Mouse (Mus musculus) liver, embryonic 14.5 days (tissue): ENCODE measurements around the gene Rbfox1.

ENCODE experiments used
- CTCF ChIP-seq: IDR thresholded peaks from 2 replicates; pipeline ENCODE4 v1.5.1; 2016; ENCODE audit warnings: antibody characterized with exemption, low read depth, control low read depth
- EP300 ChIP-seq: IDR thresholded peaks from 2 replicates; pipeline ENCODE4 v1.6.1; 2016; ENCODE audit warnings: antibody characterized with exemption, low read depth

GRCm38 (mm10) chr16:7036566-7036965 is 1151.4 kb downstream of the Rbfox1 start:
- TF ChIP-seq CTCF (no peak), EP300 (no peak)
